Mouse (Mus musculus) A20 (cell line): ENCODE results near the gene Timeless.
A peak's percentile ranks its signal among the peaks of the same experiment; 100 is the strongest.
"Not testable (repeated sequence)": the region's sequence is repeated elsewhere in the genome, so short reads cannot be mapped to it uniquely, and the experiment has no call there.

Experiments
- DNase-seq: peaks from one replicate; pipeline ENCODE4 v3.0.0-alpha.2; 2011; ENCODE audit warnings: low read depth, low spot score

The Timeless gene

GRCm38 (mm10) chr10:128255925-128256324 is 24.1 kb downstream of the Timeless start:
- DNase-seq, result no peak

GRCm38 (mm10) chr10:128256328-128256727 is 24.5 kb downstream of the Timeless start:
- DNase-seq, result no peak

- peak; percentile 87 for DNase-seq
These were observed 27.1 kb downstream of the Timeless start for GRCm38 (mm10) chr10:128258953-128259352.

- peak; percentile 62 for DNase-seq
These were observed 28.1 kb downstream of the Timeless start for GRCm38 (mm10) chr10:128259946-128260345.

- DNase-seq, result peak; percentile 22
These were observed 28.5 kb downstream of the Timeless start for GRCm38 (mm10) chr10:128260376-128260775.

GRCm38 (mm10) chr10:128262300-128262699 is 30.4 kb downstream of the Timeless start:
- DNase-seq, result no peak

GRCm38 (mm10) chr10:128263393-128264310 is 31.8 kb downstream of the Timeless start:
- DNase-seq, result peak; percentile 90

- DNase-seq, result no peak
These were observed 36.5 kb downstream of the Timeless start, which contains the start of gene Apof for GRCm38 (mm10) chr10:128268371-128268770. Gene Apof, plus strand, starts transcription at chr10:128268671.

GRCm38 (mm10) chr10:128269206-128269910 is 37.5 kb downstream of the Timeless start:
- no peak for DNase-seq

GRCm38 (mm10) chr10:128270287-128270841 is 38.5 kb downstream of the Timeless start, which contains the start of gene Stat2:
Gene Stat2, plus strand, starts transcription at chr10:128270559.
- DNase-seq, result peak; percentile 98

GRCm38 (mm10) chr10:128270866-128271265 is 39.0 kb downstream of the Timeless start:
- no peak for DNase-seq

- peak; percentile 22 for DNase-seq
These were observed 40.0 kb downstream of the Timeless start for GRCm38 (mm10) chr10:128271883-128272282.

GRCm38 (mm10) chr10:128272819-128273439 is 41.1 kb downstream of the Timeless start:
- DNase-seq, result not testable (repeated sequence)

- not testable (repeated sequence) for DNase-seq
These were observed 43.5 kb downstream of the Timeless start for GRCm38 (mm10) chr10:128275374-128275773.

- DNase-seq, result no peak
These were observed 46.3 kb downstream of the Timeless start for GRCm38 (mm10) chr10:128278158-128278557.

- DNase-seq, result no peak
These were observed 49.1 kb downstream of the Timeless start for GRCm38 (mm10) chr10:128280943-128281342.

GRCm38 (mm10) chr10:128281682-128282081 is 49.8 kb downstream of the Timeless start:
- DNase-seq, result no peak

- DNase-seq, result no peak
These were observed 51.1 kb downstream of the Timeless start for GRCm38 (mm10) chr10:128282886-128283450.

GRCm38 (mm10) chr10:128283604-128284579 is 52.0 kb downstream of the Timeless start:
- DNase-seq, result peak; percentile 69

GRCm38 (mm10) chr10:128290594-128290993 is 58.7 kb downstream of the Timeless start:
- not testable (repeated sequence) for DNase-seq
